Mouse (Mus musculus) layer of hippocampus, postnatal 36 days (tissue): ENCODE results near the gene Zfp266. TPM values are rescaled to one million over a fixed set of nuclear protein-coding genes. Genes with fewer than 3 reads are reported as not detected.
A peak's percentile ranks its signal among the peaks of the same experiment; 100 is the strongest.

Experiments used
- DNase-seq, 2 experiments: peaks; one replicate each; pipeline ENCODE4 v3.0.0; 2022
- total RNA-seq, 2 experiments: library from RNA; stranded (reverse); gene quantifications; 2 replicates each; pipeline ENCODE4 v1.2.3; 2021

Gene Zfp266
- total RNA-seq, 2 experiments from 2014 or later = 44.3 to 45.1 TPM

GRCm38 (mm10) chr9:20492527-20493233 is 28.5 kb downstream of the Zfp266 start, which contains the start of gene Zfp426:
Gene Zfp426 (minus strand): TSS chr9:20492746.
- peak; percentile 87 to 88 for DNase-seq

DNA sequence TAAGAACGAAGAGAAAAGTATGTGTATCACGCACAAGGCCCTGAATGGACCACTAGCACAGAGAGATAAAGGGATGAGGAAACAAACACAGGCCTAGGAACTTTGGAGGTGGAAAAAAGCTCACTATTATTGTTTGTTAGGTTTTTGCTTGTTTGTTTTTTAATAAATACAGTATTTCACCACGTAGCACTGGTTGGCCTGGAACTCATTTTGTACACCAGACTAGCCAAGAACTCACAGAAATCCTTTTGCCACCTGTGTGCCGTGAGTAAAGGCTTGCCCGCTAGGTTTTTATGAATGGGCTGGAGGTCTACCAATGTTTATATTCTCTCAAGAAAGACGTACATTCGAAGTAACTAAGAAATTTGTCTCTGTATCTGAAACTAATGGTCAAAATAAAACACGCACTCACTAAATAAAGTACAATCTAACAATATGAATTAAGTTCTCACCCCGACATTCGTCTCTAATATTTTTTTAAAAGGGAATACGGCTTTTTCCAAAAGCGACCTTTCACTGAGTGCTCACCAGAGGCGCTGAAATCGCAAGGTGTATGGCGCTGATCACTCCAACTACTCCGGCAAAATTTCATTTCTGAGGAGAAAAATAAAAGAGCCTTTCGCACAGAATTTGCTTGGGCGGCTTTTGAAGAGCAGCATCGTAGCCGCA is 29.2 kb downstream of the Zfp266 start:
- no peak for DNase-seq

DNA sequence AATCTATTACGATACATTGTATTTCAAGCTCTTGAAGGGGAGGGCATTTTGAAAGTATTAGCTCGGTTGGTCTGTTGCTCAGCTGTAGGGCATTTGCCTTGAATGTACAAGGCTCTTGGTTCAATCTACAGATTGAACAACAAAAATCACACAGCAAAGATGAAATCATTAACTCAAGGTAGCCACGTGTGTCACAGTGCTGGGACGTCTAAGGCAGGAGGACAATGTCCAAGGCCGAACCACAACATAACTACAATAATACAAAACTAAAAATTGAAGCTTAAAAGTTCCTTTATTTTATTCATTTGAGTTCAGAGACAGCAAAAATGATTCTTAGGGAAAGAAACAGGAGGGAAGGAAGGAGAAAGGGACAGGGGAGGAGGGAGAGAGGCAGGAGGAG is 31.7 kb downstream of the Zfp266 start:
- DNase-seq = no peak

DNA sequence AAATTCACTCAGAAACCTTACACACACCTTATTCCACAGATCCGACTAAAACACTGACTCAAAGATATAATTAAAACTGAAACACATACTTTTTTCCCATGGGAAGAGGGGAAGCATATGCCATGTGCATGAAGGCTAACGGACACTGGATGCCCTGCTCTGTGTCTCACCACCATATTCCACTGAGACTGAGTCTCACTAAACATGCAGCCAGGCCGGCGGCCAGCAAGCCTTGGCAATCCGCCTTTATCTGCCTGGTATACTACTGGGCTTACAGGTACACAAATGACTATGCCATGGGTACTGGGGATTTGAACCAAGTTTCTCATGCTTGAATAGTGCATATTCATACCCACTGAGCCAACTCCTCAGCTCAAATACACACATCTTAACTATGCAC is 41.8 kb downstream of the Zfp266 start:
- no peak for DNase-seq

GRCm38 (mm10) chr9:20476632-20477031 is 44.6 kb downstream of the Zfp266 start:
- DNase-seq = no peak

DNA sequence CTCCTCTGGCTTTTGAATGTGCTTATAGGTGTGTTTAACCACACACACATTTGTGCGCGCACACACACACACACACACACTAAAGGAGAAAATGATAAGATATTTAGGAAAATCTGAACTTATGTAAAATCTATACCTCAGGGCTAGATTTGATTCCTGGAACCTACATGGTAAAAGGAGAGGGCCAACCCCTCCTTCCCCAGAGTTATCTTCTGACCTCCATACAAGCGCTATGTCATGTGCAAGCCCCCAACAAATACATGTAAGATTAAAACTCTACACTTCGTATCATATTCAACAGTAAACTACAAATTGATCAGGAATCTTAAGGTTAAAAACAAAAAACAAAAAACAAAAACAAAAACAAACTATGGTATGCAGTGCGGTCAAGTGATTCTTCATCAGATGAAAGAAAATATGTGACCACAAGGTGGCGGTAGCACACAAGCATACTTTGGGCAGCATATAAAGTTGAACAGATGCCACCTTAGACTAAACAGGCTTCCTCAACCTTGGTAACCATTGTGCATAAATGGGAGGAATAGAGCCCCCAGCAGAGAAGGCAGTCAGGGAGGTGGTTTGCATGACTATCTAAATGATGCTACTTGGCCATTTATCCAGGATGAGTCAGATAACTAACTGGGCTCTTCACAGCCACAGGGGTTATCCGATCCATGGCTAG is 54.3 kb downstream of the Zfp266 start:
- peak; percentile 12 to 35 for DNase-seq

- peak; percentile 78 to 81 for DNase-seq
These were observed 61.6 kb downstream of the Zfp266 start, which contains the start of gene Zfp26 for GRCm38 (mm10) chr9:20459377-20460317. Gene Zfp26 (minus strand): TSS chr9:20460162.

GRCm38 (mm10) chr9:20453647-20454046 is 67.6 kb downstream of the Zfp266 start:
- no peak for DNase-seq

- DNase-seq = no peak
These were observed 69.7 kb downstream of the Zfp266 start for GRCm38 (mm10) chr9:20451493-20451892.

Other genes starting within 250 kb of the Zfp266 start
- gene Olfr39, start 239.1 kb downstream of the Zfp266 start, total RNA-seq = not detected
- gene Olfr873, start 222.9 kb downstream of the Zfp266 start, total RNA-seq = not detected
- gene Olfr18, start 185.3 kb downstream of the Zfp266 start, total RNA-seq = not detected
- 10 to 100 TPM in 1 of 2 experiments, 1 to 10 TPM in 1; 9.3 to 10.9 TPM for gene Zfp560, start 136.2 kb downstream of the Zfp266 start, total RNA-seq
- gene Zfp26, start 61.3 kb downstream of the Zfp266 start, total RNA-seq = 10 to 100 TPM; 24.2 to 28.6 TPM
- gene Zfp426, start 28.7 kb downstream of the Zfp266 start, total RNA-seq = 10 to 100 TPM; 25.2 to 32.8 TPM
- 10 to 100 TPM; 23.9 to 24.8 TPM for gene Zfp846, start 59.9 kb upstream of the Zfp266 start, total RNA-seq
- 100 to 1,000 TPM; 295 to 327 TPM for gene Ubl5, start 121.5 kb upstream of the Zfp266 start, total RNA-seq
- 10 to 100 TPM; 19.6 to 22.6 TPM for gene Fbxl12, start 123.3 kb upstream of the Zfp266 start, total RNA-seq
- gene Pin1, start 130.7 kb upstream of the Zfp266 start, total RNA-seq = 10 to 100 TPM; 35.1 to 35.4 TPM
- 10 to 100 TPM; 36.1 to 39.1 TPM for gene Olfm2, start 224.9 kb upstream of the Zfp266 start, total RNA-seq